12 mouse cellular contexts compared by ENCODE assay signal in the genomic region with DNA sequence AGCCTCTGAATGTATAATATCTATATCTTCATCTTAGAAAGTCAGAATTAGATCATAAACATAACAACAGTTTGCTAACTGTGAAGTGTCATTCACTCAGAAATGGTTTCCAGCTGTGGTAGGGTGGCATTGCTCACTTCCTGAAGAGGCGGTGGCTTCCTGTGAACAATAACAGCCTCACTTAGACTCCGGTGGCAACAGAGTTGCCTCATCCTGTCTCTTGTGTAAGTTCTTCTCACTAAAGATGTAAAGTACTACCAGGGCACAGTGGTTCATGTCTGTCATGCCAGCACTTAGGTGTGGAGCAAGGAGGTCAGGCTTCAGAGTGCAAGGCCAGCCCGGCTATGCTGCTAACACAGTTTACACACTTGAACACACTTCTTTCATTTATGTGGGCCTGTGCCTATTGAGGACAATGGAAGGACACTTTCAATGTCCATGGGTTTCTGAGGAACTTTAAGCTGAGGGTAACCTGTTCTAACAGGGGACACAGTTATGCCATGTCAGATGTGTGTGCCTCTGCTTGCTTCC.
A peak's percentile ranks its signal among the peaks of the same experiment; 100 is the strongest.
DNase-seq lines count a peak whose midpoint lies in the region; ATAC-seq and TF ChIP-seq lines count a peak whose summit lies in the region.
"Had no signal": no experiment of that assay in that cellular context is flagged by ENCODE, and none has a peak within 500 bp of the region (broad histone marks: within the 10 kb centered on the region; RNA-seq: fewer than 3 reads in every experiment).

No protein-coding gene starts in this region.

- H3K79me2 ChIP-seq in myocyte (ENCODE audit: control insufficient read depth, insufficient read depth) = no peaks in the 10 kb centered on the region

- H3K9ac ChIP-seq in liver, embryonic 11.5 days (ENCODE audit: low read depth, low read length) = no peak overlapping the region

- intact Hi-C loops in gastrocnemius, adult 2 months (cut with DNase I) = no loop called here

- H3K4me1 ChIP-seq in liver, embryonic 11.5 days (replicated peaks; ENCODE audit: control insufficient read depth, insufficient read depth, low read length) = peaks cover 15% of the 10 kb centered on the region

- H3K36me3 ChIP-seq in liver, embryonic 11.5 days (ENCODE audit: control insufficient read depth, insufficient read depth, low read length) = no peaks in the 10 kb centered on the region
- no peaks in the 10 kb centered on the region for H3K36me3 ChIP-seq in myocyte (ENCODE audit: control insufficient read depth, insufficient read depth)

- no peaks in the 10 kb centered on the region for H3K9me3 ChIP-seq in liver, embryonic 11.5 days (ENCODE audit: control insufficient read depth, low read length)

- no peak for TF ChIP-seq POLR2A in myocyte (IDR thresholded peaks at IDR 0.05; ENCODE audit: insufficient read length, low read depth)

- peak; percentile 78 for DNase-seq in 3T3-L1 (ENCODE audit: low read depth, low spot score)
- peak; percentile 70 for DNase-seq in NIH3T3 (ENCODE audit: low read depth)
- no peak for DNase-seq in liver, embryonic 11.5 days (ENCODE audit: low spot score)
- DNase-seq in gastrocnemius, adult 2 months = no peak
- no peak for DNase-seq in heart, adult 9 months (ENCODE audit: low spot score in 2 of 2)
- no peak for DNase-seq in adrenal gland, adult 18-20 months (ENCODE audit: low spot score in 2 of 2)
- DNase-seq in neural tube, embryonic 10.5 days (ENCODE audit: extremely low spot score, low spot score) = no peak
- DNase-seq: adrenal gland, adult 8-10 months; cerebellum, adult 9-10 months; kidney, adult 8-10 months had no signal

- no peak for TF ChIP-seq CTCF in gastrocnemius, adult 2 months (IDR thresholded peaks at IDR 0.05)

- ATAC-seq in liver, embryonic 11.5 days (replicated peaks; ENCODE audit: low FRiP score) = peak; percentile 12; the same call in 1 of the 2 replicates

- no peak overlapping the region for H3K4me2 ChIP-seq in liver, embryonic 11.5 days
- H3K4me2 ChIP-seq in myocyte (ENCODE audit: low read depth) = no peak overlapping the region

- WGBS in liver, embryonic 11.5 days = 70% methylated on average over 3 of the region's 3 CpGs

- no peak overlapping the region for H3ac ChIP-seq in myocyte (ENCODE audit: control insufficient read depth, insufficient read length)

- H3K27ac ChIP-seq in liver, embryonic 11.5 days (ENCODE audit: low read depth, low read length) = peak overlapping the region; percentile 0; the same call in 1 of the 2 replicates
- no peak overlapping the region for H3K27ac ChIP-seq in gastrocnemius, adult 2 months

- no peak overlapping the region for H3K4me3 ChIP-seq in liver, embryonic 11.5 days (ENCODE audit: low read depth, low read length)
- H3K4me3 ChIP-seq in myocyte = no peak overlapping the region
- H3K4me3 ChIP-seq in gastrocnemius, adult 2 months = no peak overlapping the region
- H3K4me3 ChIP-seq: erythroblast, embryonic 14.5 days had no signal

- H3K27me3 ChIP-seq in liver, embryonic 11.5 days (replicated peaks; ENCODE audit: control insufficient read depth, insufficient read depth, low read length) = no peaks in the 10 kb centered on the region
- H3K27me3 ChIP-seq in myocyte (ENCODE audit: control insufficient read depth, insufficient read depth, insufficient read length) = no peaks in the 10 kb centered on the region

TF ChIP-seq in myocyte, 11 proteins besides CTCF, POLR2A, EP300 and RAD21:
- no peak for TF ChIP-seq REST (IDR thresholded peaks at IDR 0.05; ENCODE audit: insufficient read depth, insufficient read length)
- no peak for TF ChIP-seq E2F4 (IDR thresholded peaks at IDR 0.05; ENCODE audit: insufficient read depth)
- TF ChIP-seq CEBPB (IDR thresholded peaks at IDR 0.05; ENCODE audit: insufficient read depth, poor library complexity, severe bottlenecking) = 0 out of 2 replicates have a peak, but pooled peaks have one; percentile 37

Comparison
In these comparisons a context has a peak if more than half of its experiments do, and no peak if none do; other contexts are left out.
1. DNase-seq: peak in 3T3-L1 (single experiment) and NIH3T3 (single experiment); none in liver, embryonic 11.5 days (single experiment), gastrocnemius, adult 2 months (single experiment), heart, adult 9 months (0 of 2), adrenal gland, adult 18-20 months (0 of 2) and neural tube, embryonic 10.5 days (single experiment).